Mouse (Mus musculus) heart, embryonic 14.5 days (tissue): Measurements from ENCODE around the gene Slc35f6. TPM values are rescaled to one million over a fixed set of nuclear protein-coding genes. Genes with fewer than 3 reads are reported as not detected.

Experiments used
- ATAC-seq: fragments of 200-750 bp; cut with Nextera tagmentation; 2 replicates; pipeline ENCODE4 v1.8.0; 2017; ENCODE audit warnings: low read depth, moderate TSS enrichment; ENCODE audit not compliant: insufficient number of reproducible peaks, insufficient read depth, low FRiP score
- H3K27ac ChIP-seq, 2 experiments: fragments of 200-500 bp in 1 of 2; fragments of 300-500 bp in 1 of 2; sonication (generic) in 1 of 2; replicated peaks in 1 of 2; 2 replicates each; pipeline ENCODE4 v1.5.1; 2012 to 2014; ENCODE audit warnings: low read depth in 2 of 2, low read length in 2 of 2, control low read depth in 1 of 2, mild to moderate bottlenecking in 1 of 2, mixed read lengths in 1 of 2; ENCODE audit not compliant: control insufficient read depth in 1 of 2, insufficient read depth in 1 of 2
- H3K27me3 ChIP-seq: fragments of 300-500 bp; sonication (generic); 2 replicates; pipeline ENCODE4 v1.6.1; 2014; ENCODE audit warnings: mild to moderate bottlenecking, low read length, control low read depth; ENCODE audit not compliant: control insufficient read depth, insufficient read depth
- H3K36me3 ChIP-seq: fragments of 300-500 bp; sonication (generic); 2 replicates; pipeline ENCODE4 v1.6.1; 2014; ENCODE audit warnings: mild to moderate bottlenecking, control low read depth, low read length, mixed read lengths; ENCODE audit not compliant: control insufficient read depth, insufficient read depth
- H3K4me1 ChIP-seq, 2 experiments: fragments of 200-500 bp in 1 of 2; fragments of 300-500 bp in 1 of 2; sonication (generic) in 1 of 2; 2 replicates each; pipeline ENCODE4 v1.6.1; 2012 to 2014; ENCODE audit warnings: low read length in 2 of 2, control low read depth in 1 of 2, mixed read lengths in 1 of 2; ENCODE audit not compliant: control insufficient read depth in 2 of 2, insufficient read depth in 2 of 2
- H3K4me2 ChIP-seq: fragments of 300-500 bp; sonication (generic); 2 replicates; pipeline ENCODE4 v1.6.1; 2014; ENCODE audit warnings: mild to moderate bottlenecking, low read length
- H3K4me3 ChIP-seq, 2 experiments: fragments of 200-500 bp in 1 of 2; fragments of 300-500 bp in 1 of 2; sonication (generic) in 1 of 2; 2 replicates each; pipeline ENCODE4 v1.5.1; 2012 to 2014; ENCODE audit warnings: low read length in 2 of 2, mild to moderate bottlenecking in 2 of 2, control low read depth in 1 of 2, low read depth in 1 of 2, moderate library complexity in 1 of 2; ENCODE audit not compliant: control insufficient read depth in 1 of 2, insufficient read depth in 1 of 2
- H3K9ac ChIP-seq: fragments of 300-500 bp; sonication (generic); 2 replicates; pipeline ENCODE4 v1.6.1; 2014; ENCODE audit warnings: mild to moderate bottlenecking, low read length
- H3K9me3 ChIP-seq: fragments of 300-500 bp; sonication (generic); 2 replicates; pipeline ENCODE4 v1.6.1; 2016; ENCODE audit warnings: low read length, control low read depth; ENCODE audit not compliant: control insufficient read depth
- WGBS: fragments of 180-500 bp; shearing (Covaris S2); extraction: QIAGEN DNeasy Blood & Tissue Kit; methylation state at CpG from one replicate; pipeline ENCODE4 v1.1.7; 2014; 5-methylcytosine and 5-hydroxymethylcytosine counted together
- polyA plus RNA-seq: library from polyadenylated mRNA; unstranded; fragments of >200 nt; fragmentation: Nextera tagmentation; extraction: Ambion mirVana; gene quantifications from 2 replicates; pipeline ENCODE4 v1.2.1, GENCODE M21; 2014

Slc35f6 gene
- polyA plus RNA-seq, 1 experiment from 2014 or later = 27.3 TPM

- Histone ChIP-seq H3K4me2 (no peak overlapping the region), H3K36me3 (no peaks in the 10 kb centered on the region), H3K4me1 (peaks cover 39 to 48% of the 10 kb centered on the region in 2 experiments), H3K27me3 (no peaks in the 10 kb centered on the region), H3K27ac (no peak overlapping the region), H3K9ac (no peak overlapping the region), H3K4me3 (no peak overlapping the region), H3K9me3 (no peaks in the 10 kb centered on the region)
- ATAC-seq = no peak
- WGBS = 85% methylated on average over 7 of the region's 7 CpGs
These were observed 38.6 kb upstream of the Slc35f6 start for GRCm38 (mm10) chr5:30609094-30609493.

GRCm38 (mm10) chr5:30609918-30610645 lies 37.7 kb upstream of the Slc35f6 start:
- peaks cover 40 to 49% of the 10 kb centered on the region in 2 experiments for H3K4me1 ChIP-seq
- H3K36me3 ChIP-seq = no peaks in the 10 kb centered on the region
- no peak overlapping the region for H3K4me3 ChIP-seq
- H3K27ac ChIP-seq = 0 out of 4 replicates have a peak overlapping the region, but pooled peaks of 1 of the 2 experiments have one; percentile 14
- H3K4me2 ChIP-seq = no peak overlapping the region
- no peaks in the 10 kb centered on the region for H3K27me3 ChIP-seq
- WGBS = 80% methylated on average over 8 of the region's 8 CpGs
- no peak for ATAC-seq
- H3K9me3 ChIP-seq = no peaks in the 10 kb centered on the region
- no peak overlapping the region for H3K9ac ChIP-seq

DNA sequence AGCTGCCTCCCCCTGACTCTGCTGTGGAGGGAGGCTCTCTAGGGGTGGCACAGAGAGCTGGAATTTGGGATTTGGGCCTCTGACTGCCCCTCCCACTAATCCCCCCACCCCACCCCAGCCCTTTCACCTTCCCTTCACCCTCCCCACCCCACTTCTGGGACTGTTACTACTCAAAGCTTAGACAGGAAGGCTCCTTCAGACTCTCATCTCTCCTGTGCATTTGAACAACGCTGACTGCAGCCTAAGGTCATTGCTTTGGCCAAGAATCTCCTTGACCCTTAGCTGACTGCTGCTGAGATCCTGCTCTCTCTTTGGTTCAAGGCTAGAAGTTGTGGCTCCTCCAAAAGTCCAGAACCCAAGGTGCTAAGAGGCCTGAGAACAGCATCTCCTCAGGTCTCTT lies 36.6 kb upstream of the Slc35f6 start:
- Histone ChIP-seq H3K9me3 (no peaks in the 10 kb centered on the region), H3K4me1 (peaks cover 38 to 49% of the 10 kb centered on the region in 2 experiments), H3K27ac (peak overlapping the region in 1 of 2 experiments; percentile 14; a peak in 1 of 4 replicates), H3K4me3 (no peak overlapping the region), H3K4me2 (no peak overlapping the region), H3K27me3 (no peaks in the 10 kb centered on the region), H3K9ac (peak overlapping the region; percentile 34; the same call in 1 of the 2 replicates), H3K36me3 (no peaks in the 10 kb centered on the region)
- no peak for ATAC-seq
- WGBS = 52% methylated on average over 1 of the region's 1 CpGs

DNA sequence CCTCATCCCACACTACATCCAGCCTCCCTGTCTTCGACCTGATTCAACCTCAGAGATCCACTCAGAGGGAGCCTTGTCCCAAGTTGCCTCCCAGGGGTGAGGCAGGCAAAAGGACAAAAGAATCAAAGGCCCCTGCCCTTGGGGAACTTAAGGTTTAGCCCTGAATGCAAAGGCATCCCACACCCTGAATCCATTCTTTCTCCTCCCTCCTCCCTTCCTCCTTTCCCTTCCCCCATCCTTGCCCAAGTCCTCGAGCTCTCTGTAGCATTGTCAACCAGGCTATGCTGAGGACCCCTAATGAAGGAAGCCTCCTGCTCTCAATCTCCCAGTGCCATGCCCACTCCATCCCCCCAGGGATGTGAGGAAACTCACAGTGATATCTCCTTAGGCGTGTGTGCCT lies 36.0 kb upstream of the Slc35f6 start:
- H3K4me1 ChIP-seq = peaks cover 35 to 49% of the 10 kb centered on the region in 2 experiments
- H3K27ac ChIP-seq = no peak overlapping the region
- H3K9me3 ChIP-seq = no peaks in the 10 kb centered on the region
- 73% methylated on average over 3 of the region's 3 CpGs for WGBS
- H3K4me3 ChIP-seq = no peak overlapping the region
- no peaks in the 10 kb centered on the region for H3K27me3 ChIP-seq
- ATAC-seq = no peak
- no peaks in the 10 kb centered on the region for H3K36me3 ChIP-seq
- H3K9ac ChIP-seq = no peak overlapping the region
- no peak overlapping the region for H3K4me2 ChIP-seq

GRCm38 (mm10) chr5:30612575-30612974 lies 35.2 kb upstream of the Slc35f6 start:
- Histone ChIP-seq H3K9me3 (no peaks in the 10 kb centered on the region), H3K9ac (no peak overlapping the region), H3K4me3 (no peak overlapping the region), H3K4me2 (no peak overlapping the region), H3K4me1 (peaks cover 36 to 55% of the 10 kb centered on the region in 2 experiments), H3K36me3 (no peaks in the 10 kb centered on the region), H3K27ac (no peak overlapping the region), H3K27me3 (no peaks in the 10 kb centered on the region)
- 91% methylated on average over 4 of the region's 4 CpGs for WGBS
- no peak for ATAC-seq

GRCm38 (mm10) chr5:30613242-30613641 lies 34.5 kb upstream of the Slc35f6 start:
- Histone ChIP-seq H3K27me3 (no peaks in the 10 kb centered on the region), H3K4me2 (no peak overlapping the region), H3K36me3 (no peaks in the 10 kb centered on the region), H3K9ac (no peak overlapping the region), H3K9me3 (no peaks in the 10 kb centered on the region), H3K27ac (peak overlapping the region; percentile 88 to 89; a peak in 3 of 4 replicates), H3K4me1 (peaks cover 39 to 62% of the 10 kb centered on the region in 2 experiments), H3K4me3 (no peak overlapping the region)
- ATAC-seq = no peak
- 85% methylated on average over 8 of the region's 8 CpGs for WGBS

DNA sequence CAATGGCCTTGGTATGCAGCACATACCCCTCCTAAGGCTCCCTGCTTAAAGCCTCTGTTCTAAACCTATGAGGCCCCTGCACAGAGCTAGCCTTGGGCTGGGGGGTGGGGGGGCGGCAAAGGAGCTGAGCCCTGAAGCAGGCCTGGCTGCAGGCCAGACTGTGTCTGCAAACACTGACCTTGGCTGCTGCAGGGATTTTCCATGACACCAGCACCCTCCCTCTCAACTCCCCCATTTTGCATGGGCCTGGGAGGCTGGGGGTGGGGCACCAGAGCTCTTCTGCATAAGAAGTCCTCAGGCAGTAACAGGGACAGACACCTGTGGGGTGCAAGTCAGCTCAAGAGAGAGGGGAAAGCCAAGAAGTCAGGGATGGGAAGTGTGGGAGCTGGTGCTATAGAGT lies 33.5 kb upstream of the Slc35f6 start:
- H3K4me1 ChIP-seq = peaks cover 43 to 71% of the 10 kb centered on the region in 2 experiments
- no peak overlapping the region for H3K4me3 ChIP-seq
- no peaks in the 10 kb centered on the region for H3K36me3 ChIP-seq
- H3K27me3 ChIP-seq = no peaks in the 10 kb centered on the region
- 6% methylated on average over 1 of the region's 1 CpGs for WGBS
- H3K4me2 ChIP-seq = peak overlapping the region; percentile 31
- peak; percentile 72 for ATAC-seq
- H3K27ac ChIP-seq = peak overlapping the region; percentile 88 to 89
- H3K9ac ChIP-seq = peak overlapping the region; percentile 38
- H3K9me3 ChIP-seq = no peaks in the 10 kb centered on the region
